In genomic region chr2:178125427-178125826, GRCm38 (mm10) we compare ENCODE assay signal across 16 mouse cellular contexts. TPM values are rescaled to one million over a fixed set of nuclear protein-coding genes. Genes with fewer than 3 reads are reported as not detected.
DNase-seq lines count a peak whose midpoint lies in the region; ATAC-seq and TF ChIP-seq lines count a peak whose summit lies in the region.
"Had no signal": no experiment of that assay in that cellular context is flagged by ENCODE, and none has a peak within 500 bp of the region (broad histone marks: within the 10 kb centered on the region; RNA-seq: fewer than 3 reads in every experiment).

No protein-coding gene starts in this region.

- peak; percentile 3 for DNase-seq in hindbrain, embryonic 10.5 days (ENCODE audit: low spot score)
- no peak for DNase-seq in hindbrain, embryonic 11.5 days (ENCODE audit: low spot score)
- peak; percentile 11 for DNase-seq in neural tube, embryonic 10.5 days (ENCODE audit: extremely low spot score, low spot score)
- peak; percentile 23 to 28 for DNase-seq in cerebellum, adult 2 months
- DNase-seq in cerebellum, postnatal 14 days, result peak; percentile 11 to 15
- DNase-seq in ovary, adult 18-20 months (ENCODE audit: low spot score), result no peak
- no peak for DNase-seq in MN1 (ENCODE audit: low spot score)
- DNase-seq: adrenal gland, adult 8-10 months; gastrocnemius, adult 2 months; kidney, adult 8-10 months; kidney, postnatal 36 days; retina, postnatal 1 day had no signal

- WGBS in hindbrain, embryonic 10.5 days, result 74% methylated on average over 8 of the region's 8 CpGs
- WGBS in hindbrain, embryonic 11.5 days, result 75% methylated on average over 8 of the region's 8 CpGs
- WGBS in neural tube, embryonic 15.5 days, result 86% methylated on average over 8 of the region's 8 CpGs
- 76% methylated on average over 8 of the region's 8 CpGs for WGBS in cerebellum, adult 2 months

- H3K27ac ChIP-seq in hindbrain, embryonic 10.5 days, result no peak overlapping the region
- H3K27ac ChIP-seq in hindbrain, embryonic 11.5 days (ENCODE audit: low read depth, low read length), result no peak overlapping the region
- H3K27ac ChIP-seq in neural tube, embryonic 15.5 days (replicated peaks), result no peak overlapping the region
- H3K27ac ChIP-seq in cerebellum, adult 2 months (ENCODE audit: insufficient read depth, low read length), result no peak overlapping the region
- H3K27ac ChIP-seq: gastrocnemius, adult 2 months; hindbrain, postnatal 0 days had no signal

- H3K4me3 ChIP-seq in hindbrain, embryonic 10.5 days, result no peak overlapping the region
- H3K4me3 ChIP-seq in hindbrain, embryonic 11.5 days (ENCODE audit: low read depth, low read length), result no peak overlapping the region
- no peak overlapping the region for H3K4me3 ChIP-seq in neural tube, embryonic 15.5 days (replicated peaks)
- no peak overlapping the region for H3K4me3 ChIP-seq in cerebellum, adult 2 months (replicated peaks; ENCODE audit: insufficient read depth, low read depth, low read length)
- H3K4me3 ChIP-seq: gastrocnemius, adult 2 months had no signal

- H3K4me2 ChIP-seq in hindbrain, embryonic 11.5 days (replicated peaks; ENCODE audit: low read depth, low read length), result no peak overlapping the region
- no peak overlapping the region for H3K4me2 ChIP-seq in neural tube, embryonic 15.5 days

- H3K9me3 ChIP-seq in hindbrain, embryonic 10.5 days, result no peaks in the 10 kb centered on the region
- no peaks in the 10 kb centered on the region for H3K9me3 ChIP-seq in hindbrain, embryonic 11.5 days (ENCODE audit: control insufficient read depth, low read length)
- H3K9me3 ChIP-seq in neural tube, embryonic 15.5 days (replicated peaks), result no peaks in the 10 kb centered on the region

- no peak overlapping the region for H3K9ac ChIP-seq in hindbrain, embryonic 11.5 days (ENCODE audit: low read depth, low read length)
- H3K9ac ChIP-seq in neural tube, embryonic 15.5 days (replicated peaks), result no peak overlapping the region

- peaks cover 8% of the 10 kb centered on the region for H3K27me3 ChIP-seq in hindbrain, embryonic 10.5 days (ENCODE audit: insufficient read depth, poor library complexity, severe bottlenecking)
- H3K27me3 ChIP-seq in hindbrain, embryonic 11.5 days (ENCODE audit: control insufficient read depth, insufficient read depth, low read length), result no peaks in the 10 kb centered on the region
- no peaks in the 10 kb centered on the region for H3K27me3 ChIP-seq in neural tube, embryonic 15.5 days (replicated peaks)
- no peaks in the 10 kb centered on the region for H3K27me3 ChIP-seq in cerebellum, adult 2 months (ENCODE audit: control insufficient read depth, insufficient read depth, low read length)

- no peaks in the 10 kb centered on the region for H3K36me3 ChIP-seq in hindbrain, embryonic 10.5 days
- no peaks in the 10 kb centered on the region for H3K36me3 ChIP-seq in hindbrain, embryonic 11.5 days (ENCODE audit: control insufficient read depth, insufficient read depth, low read length)
- no peaks in the 10 kb centered on the region for H3K36me3 ChIP-seq in neural tube, embryonic 15.5 days

- H3K4me1 ChIP-seq in hindbrain, embryonic 10.5 days (replicated peaks), result peaks cover 26% of the 10 kb centered on the region
- H3K4me1 ChIP-seq in hindbrain, embryonic 11.5 days (replicated peaks; ENCODE audit: control insufficient read depth, insufficient read depth, low read length), result no peaks in the 10 kb centered on the region
- H3K4me1 ChIP-seq in neural tube, embryonic 15.5 days, result no peaks in the 10 kb centered on the region
- H3K4me1 ChIP-seq in cerebellum, adult 2 months (ENCODE audit: control insufficient read depth, insufficient read depth, low read length), result peaks cover 63% of the 10 kb centered on the region

- TF ChIP-seq CTCF in cerebellum, adult 2 months (IDR thresholded peaks at IDR 0.05; ENCODE audit: borderline replicate concordance, insufficient read depth, low read depth, low read length), result no peak

- ATAC-seq in hindbrain, embryonic 11.5 days (ENCODE audit: low FRiP score), result no peak
- ATAC-seq in neural tube, embryonic 15.5 days (ENCODE audit: low FRiP score), result no peak
- ATAC-seq: CD4-positive, CD25-positive, alpha-beta regulatory T cell, adult 4 months; hindbrain, postnatal 0 days had no signal

- no peak for TF ChIP-seq POLR2A in cerebellum, adult 2 months (IDR thresholded peaks at IDR 0.05; ENCODE audit: borderline replicate concordance, insufficient read depth, low read length)

RNA-seq across cellular contexts. Expression of gene Phactr3, which starts 6.7 kb away (rescaled TPM):
- 7.1 and 11.1 TPM in 2 replicates for polyA plus RNA-seq in hindbrain, embryonic 10.5 days (2016; fragmentation: Nextera tagmentation; extraction: Ambion mirVana)
- 11.9 and 14.5 TPM in 2 replicates for polyA plus RNA-seq in hindbrain, embryonic 11.5 days (2014; fragmentation: Nextera tagmentation; extraction: Ambion mirVana)
- polyA plus RNA-seq in neural tube, embryonic 15.5 days (2015; fragmentation: Nextera tagmentation; extraction: Ambion mirVana), result 47.1 and 57.2 TPM in 2 replicates
- 75.5 and 79.8 TPM in 2 replicates for polyA plus RNA-seq in cerebellum, adult 2 months (2012; rRNA removed)
- polyA plus RNA-seq: liver, adult 2 months had no signal

RNA-seq across cellular contexts. Expression of gene Zfp931, which starts 47.2 kb away (rescaled TPM):
- 12.6 and 17.3 TPM in 2 replicates for polyA plus RNA-seq in hindbrain, embryonic 10.5 days (2016; fragmentation: Nextera tagmentation; extraction: Ambion mirVana)
- polyA plus RNA-seq in hindbrain, embryonic 11.5 days (2014; fragmentation: Nextera tagmentation; extraction: Ambion mirVana), result 15.7 and 16.2 TPM in 2 replicates
- polyA plus RNA-seq in neural tube, embryonic 15.5 days (2015; fragmentation: Nextera tagmentation; extraction: Ambion mirVana), result 17.0 and 18.4 TPM in 2 replicates
- polyA plus RNA-seq in cerebellum, adult 2 months (2012; rRNA removed), result 17.1 and 19.5 TPM in 2 replicates

Comparison
In these comparisons a context has a peak if more than half of its experiments do, and no peak if none do; other contexts are left out.
1. DNase-seq: peak in hindbrain, embryonic 10.5 days (single experiment), neural tube, embryonic 10.5 days (single experiment), cerebellum, adult 2 months (2 of 2) and cerebellum, postnatal 14 days (2 of 2); none in hindbrain, embryonic 11.5 days (single experiment), ovary, adult 18-20 months (single experiment) and MN1 (single experiment).